Mouse (Mus musculus) olfactory bulb, adult 2 months (tissue): ENCODE measurements around the gene Tmem168. TPM values are rescaled to one million over a fixed set of nuclear protein-coding genes. Genes with fewer than 3 reads are reported as not detected.

ENCODE experiments used
- H3K27ac ChIP-seq: fragments of 200-500 bp; 2 replicates; pipeline ENCODE4 v1.5.1; 2012; ENCODE audit warnings: low read depth, low read length; ENCODE audit not compliant: insufficient read depth
- H3K4me1 ChIP-seq: fragments of 200-500 bp; 2 replicates; pipeline ENCODE4 v1.6.1; 2012; ENCODE audit warnings: low read length; ENCODE audit not compliant: control insufficient read depth, insufficient read depth
- H3K4me3 ChIP-seq: fragments of 200-500 bp; 2 replicates; pipeline ENCODE4 v1.5.1; 2012; ENCODE audit warnings: mild to moderate bottlenecking, low read depth, low read length, moderate library complexity; ENCODE audit not compliant: insufficient read depth
- CTCF ChIP-seq: fragments of 200-500 bp; IDR thresholded peaks from 2 replicates; pipeline ENCODE4 v1.5.1; 2012; ENCODE audit warnings: low read depth, mild to moderate bottlenecking, low read length, moderate library complexity; ENCODE audit not compliant: insufficient read depth
- POLR2A ChIP-seq: fragments of 200-500 bp; IDR thresholded peaks from 2 replicates; pipeline ENCODE4 v1.6.1; 2012; ENCODE audit warnings: mild to moderate bottlenecking, low read depth, low read length, moderate library complexity; ENCODE audit not compliant: insufficient read depth
- WGBS: fragments of 180-500 bp; shearing (Covaris S2); methylation state at CpG from one replicate; pipeline ENCODE4 v1.1.7; 2018; 5-methylcytosine and 5-hydroxymethylcytosine counted together
- polyA plus RNA-seq: library from polyadenylated mRNA; stranded (reverse); fragments of >200 nt; gene quantifications from 2 replicates; pipeline ENCODE4 v1.2.4, GENCODE M21; 2012; ENCODE audit warnings: low replicate concordance; ENCODE audit not compliant: missing spikeins, insufficient read depth, insufficient read length

Gene Tmem168
- polyA plus RNA-seq, 1 experiment: not detected

DNA sequence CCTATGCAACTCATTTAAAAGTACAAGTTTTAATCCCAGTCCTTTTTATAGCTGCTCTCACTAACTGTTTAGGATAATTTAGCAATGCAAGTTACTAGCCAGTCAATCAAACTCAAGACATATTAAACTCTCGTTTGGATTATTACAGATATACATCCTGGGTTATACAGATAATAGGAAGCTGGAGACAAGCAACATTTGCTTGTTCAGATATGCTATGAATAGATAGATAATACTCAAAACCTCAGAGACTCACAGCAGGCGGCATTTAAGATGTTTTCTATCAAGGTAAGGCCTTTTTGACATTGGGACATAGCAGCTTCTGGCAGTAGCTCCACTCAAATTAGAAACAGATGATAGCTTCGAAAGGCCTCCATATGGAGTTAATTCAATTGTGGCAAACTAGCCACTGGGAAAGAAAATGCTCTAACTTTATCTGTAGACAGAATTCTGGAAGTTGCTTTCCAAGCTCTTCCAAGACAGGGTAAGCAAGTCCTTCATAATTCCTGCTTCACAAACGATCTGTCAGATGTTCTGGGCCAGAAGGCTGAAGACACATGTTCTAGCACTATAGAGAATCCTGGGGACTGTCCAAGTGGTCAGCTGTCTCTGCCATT lies 15.1 kb downstream of the Tmem168 start:
- Histone ChIP-seq H3K27ac (no peak overlapping the region), H3K4me3 (no peak overlapping the region), H3K4me1 (no peaks in the 10 kb centered on the region; the same call in 1 of the 2 replicates)
- no peak for TF ChIP-seq POLR2A
- TF ChIP-seq CTCF: no peak
- WGBS: 87% methylated on average over 4 of the region's 4 CpGs

DNA sequence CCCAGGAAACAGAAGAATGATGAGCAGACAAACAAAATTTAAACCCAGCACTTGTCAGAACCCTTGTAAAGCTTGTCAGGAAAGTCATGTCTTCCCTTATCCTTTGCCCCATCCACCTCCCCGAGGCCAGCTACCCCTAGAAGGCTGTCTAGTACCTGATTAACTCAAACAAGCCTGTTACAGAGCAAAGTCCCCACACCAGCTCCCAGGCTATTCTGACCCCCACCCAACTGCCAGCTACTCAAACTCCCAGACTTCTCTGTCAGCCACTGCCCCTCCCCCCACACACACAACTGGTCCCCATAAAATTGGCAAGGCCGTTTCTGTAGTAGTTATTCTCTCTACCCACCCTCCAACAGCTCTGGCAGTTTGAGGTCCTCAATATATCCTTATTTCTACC lies 21.3 kb downstream of the Tmem168 start:
- TF ChIP-seq POLR2A (no peak), CTCF (no peak)
- no peak overlapping the region for H3K4me3 ChIP-seq
- H3K4me1 ChIP-seq: no peaks in the 10 kb centered on the region
- 54% methylated on average over 2 of the region's 2 CpGs for WGBS
- H3K27ac ChIP-seq: no peak overlapping the region

GRCm38 (mm10) chr6:13586154-13586553 lies 21.7 kb downstream of the Tmem168 start:
- Histone ChIP-seq H3K27ac (no peak overlapping the region), H3K4me3 (no peak overlapping the region), H3K4me1 (no peaks in the 10 kb centered on the region)
- TF ChIP-seq CTCF (no peak), POLR2A (no peak)
- WGBS: 90% methylated on average over 8 of the region's 8 CpGs

GRCm38 (mm10) chr6:13584788-13585187 lies 23.1 kb downstream of the Tmem168 start:
- 85% methylated on average over 6 of the region's 6 CpGs for WGBS
- H3K27ac ChIP-seq: no peak overlapping the region
- H3K4me1 ChIP-seq: no peaks in the 10 kb centered on the region
- no peak overlapping the region for H3K4me3 ChIP-seq
- TF ChIP-seq CTCF (no peak), POLR2A (no peak)

- H3K27ac ChIP-seq: no peak overlapping the region
- H3K4me1 ChIP-seq: no peaks in the 10 kb centered on the region
- WGBS: 96% methylated on average over 1 of the region's 1 CpGs
- H3K4me3 ChIP-seq: no peak overlapping the region
- TF ChIP-seq POLR2A (no peak), CTCF (no peak)
Observed at GRCm38 (mm10) chr6:13582075-13582474, 25.8 kb downstream of the Tmem168 start.

DNA sequence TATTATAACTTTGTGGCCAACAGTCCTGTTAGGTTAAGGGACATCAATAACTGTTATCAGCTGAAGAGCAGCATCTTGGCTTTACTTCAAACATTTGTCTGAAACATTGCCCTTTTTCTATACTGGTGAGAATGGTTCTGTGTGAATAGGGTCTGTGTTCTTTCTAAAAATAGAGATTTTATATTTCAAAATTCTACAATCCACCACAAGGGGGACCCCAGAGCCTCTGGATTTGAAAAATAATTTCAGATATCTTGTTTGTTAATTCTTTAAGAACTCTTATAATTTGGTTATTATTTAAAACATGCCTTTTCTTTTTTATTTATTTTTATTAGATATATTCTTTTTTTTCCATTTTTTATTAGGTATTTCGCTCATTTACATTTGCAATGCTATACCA lies 42.2 kb downstream of the Tmem168 start:
- TF ChIP-seq POLR2A (no peak), CTCF (no peak)
- WGBS: 87% methylated on average over 1 of the region's 1 CpGs
- H3K4me3 ChIP-seq: no peak overlapping the region
- no peaks in the 10 kb centered on the region for H3K4me1 ChIP-seq
- no peak overlapping the region for H3K27ac ChIP-seq

- WGBS: 85% methylated on average over 2 of the region's 2 CpGs
Observed at GRCm38 (mm10) chr6:13555266-13555665, 52.6 kb downstream of the Tmem168 start.

DNA sequence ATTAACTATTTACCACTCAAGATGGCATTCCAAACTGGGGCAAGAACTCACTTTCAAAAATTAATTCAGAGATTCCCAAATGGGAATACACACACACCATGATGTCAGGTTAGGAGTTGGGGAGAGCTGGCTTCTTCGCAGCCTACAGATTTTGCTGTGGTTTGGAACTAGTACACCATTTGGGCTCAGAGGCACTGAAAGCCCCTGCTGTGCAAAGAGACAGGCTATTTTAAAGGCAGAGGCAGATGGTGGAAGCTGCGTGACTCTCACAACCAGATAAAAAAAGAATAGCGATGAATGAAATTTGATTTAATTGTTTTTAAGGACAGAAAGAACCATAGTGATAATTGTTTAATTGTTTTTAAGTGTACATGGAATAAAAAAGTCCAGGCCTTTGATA lies 66.1 kb downstream of the Tmem168 start:
- no peak for TF ChIP-seq CTCF
- no peak for TF ChIP-seq POLR2A
- Histone ChIP-seq H3K27ac (no peak overlapping the region), H3K4me1 (no peaks in the 10 kb centered on the region), H3K4me3 (no peak overlapping the region)
- 70% methylated on average over 3 of the region's 3 CpGs for WGBS

More at GRCm38 (mm10) chr6:13555266-13555665, 52.6 kb downstream of the Tmem168 start:
- Histone ChIP-seq H3K4me3 (no peak overlapping the region), H3K27ac (no peak overlapping the region), H3K4me1 (no peaks in the 10 kb centered on the region)
- TF ChIP-seq POLR2A: no peak
- no peak for TF ChIP-seq CTCF

GRCm38 (mm10) chr6:13537275-13537964 lies 70.5 kb downstream of the Tmem168 start:
- Histone ChIP-seq H3K4me1 (no peaks in the 10 kb centered on the region), H3K4me3 (no peak overlapping the region), H3K27ac (no peak overlapping the region)
- WGBS: 75% methylated on average over 7 of the region's 7 CpGs
- TF ChIP-seq CTCF (no peak), POLR2A (no peak)

Other genes starting within 250 kb of the Tmem168 start
- gene Bmt2, start 69.9 kb upstream of the Tmem168 start, polyA plus RNA-seq: not detected in 2 replicates
- not detected in 2 replicates for gene Gpr85, start 231.8 kb upstream of the Tmem168 start, polyA plus RNA-seq